Mouse (Mus musculus) kidney, postnatal 25 days (tissue): ENCODE data around the gene 2010003K11Rik.
A peak's percentile ranks its signal among the peaks of the same experiment; 100 is the strongest.

ENCODE experiments used
- DNase-seq, 2 experiments: peaks; one replicate each; pipeline ENCODE4 v3.0.0; 2021; ENCODE audit warnings: mixed read lengths in 2 of 2

The 2010003K11Rik gene

GRCm38 (mm10) chr19:4498062-4498933 is at the start of gene 2010003K11Rik:
2010003K11Rik (minus strand) TSS chr19:4498583.
- DNase-seq = peak in 1 of 2 experiments; percentile 71

DNA sequence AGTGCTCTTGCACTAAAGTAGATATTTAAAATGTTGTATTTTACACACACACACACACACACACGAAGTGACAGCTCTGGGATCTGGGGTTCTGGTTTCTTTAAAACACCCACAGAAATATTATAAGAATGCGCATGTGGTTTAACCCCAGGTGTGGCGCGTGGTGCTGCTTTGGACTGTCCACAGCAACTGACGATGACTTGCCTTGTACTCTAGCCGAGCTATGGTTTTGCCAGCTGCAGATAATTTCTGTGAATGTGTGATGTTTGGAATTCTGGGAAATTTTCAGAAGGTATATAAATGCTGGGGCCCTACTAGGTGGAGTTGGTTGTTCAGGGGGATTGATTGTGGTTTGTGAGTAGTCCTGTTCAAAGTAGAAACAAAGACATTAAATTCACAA is 49.4 kb upstream of the 2010003K11Rik start:
- no peak for DNase-seq

DNA sequence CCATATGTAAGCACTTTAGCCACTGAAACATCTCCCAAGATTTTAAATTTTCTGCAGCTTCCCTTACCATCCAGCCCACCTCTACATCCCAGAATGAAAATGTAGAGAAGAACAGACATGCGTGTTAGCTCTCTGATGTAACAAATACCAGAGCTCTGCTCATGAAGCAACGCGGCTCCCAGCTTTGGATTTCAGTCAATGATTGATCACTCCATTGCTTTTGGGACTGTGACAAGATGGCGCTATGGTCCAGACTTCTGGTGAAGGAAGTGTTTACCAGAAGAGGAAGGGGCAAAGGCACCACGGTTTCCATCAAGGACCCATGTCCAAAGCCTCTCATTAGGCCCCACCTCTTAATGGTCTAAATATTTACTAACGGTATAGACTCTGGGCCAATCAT is 47.5 kb upstream of the 2010003K11Rik start:
- DNase-seq = no peak

DNA sequence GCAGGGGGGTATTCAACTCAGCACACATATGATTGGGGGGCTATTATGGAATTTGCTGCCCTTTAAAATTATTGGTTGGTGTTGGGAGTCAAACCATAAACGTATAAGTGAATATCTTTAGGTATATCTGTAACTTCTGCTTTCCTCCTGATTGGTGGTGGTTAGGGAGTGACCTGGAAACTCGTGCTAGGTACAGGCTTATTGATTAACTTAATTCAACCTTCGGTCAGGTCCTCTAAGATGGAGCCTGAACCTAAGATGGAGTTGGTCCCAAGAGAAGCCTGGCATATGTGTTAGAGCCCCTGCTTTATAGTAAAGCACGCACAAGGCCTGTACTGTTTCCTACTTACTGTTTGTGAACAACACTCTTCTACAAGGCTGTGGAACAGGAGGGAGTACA is 46.7 kb upstream of the 2010003K11Rik start:
- no peak for DNase-seq

DNA sequence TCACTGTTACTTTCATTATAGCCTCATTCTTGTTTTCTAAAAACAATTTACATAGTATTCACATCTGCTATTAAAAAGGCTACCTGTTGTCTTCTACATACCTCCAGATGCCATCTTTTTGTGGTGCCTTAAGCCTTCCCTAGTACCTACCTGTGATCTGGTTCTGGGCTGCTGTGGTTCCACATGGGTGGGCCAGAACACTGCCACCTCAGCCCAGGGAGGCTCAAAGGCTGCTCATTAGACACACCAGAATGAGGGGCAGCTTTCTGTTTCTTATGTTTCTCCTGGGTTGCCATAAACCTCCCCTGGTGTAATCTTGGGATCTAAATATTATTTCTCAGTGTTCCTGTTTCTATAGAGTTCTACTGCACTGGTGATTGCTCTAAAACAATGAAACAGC is 43.7 kb upstream of the 2010003K11Rik start:
- DNase-seq = peak in 1 of 2 experiments; percentile 71

- peak in 1 of 2 experiments; percentile 39 for DNase-seq
Observed at GRCm38 (mm10) chr19:4540992-4541391, 42.6 kb upstream of the 2010003K11Rik start.

GRCm38 (mm10) chr19:4540263-4540662 is 41.9 kb upstream of the 2010003K11Rik start:
- DNase-seq = no peak

DNA sequence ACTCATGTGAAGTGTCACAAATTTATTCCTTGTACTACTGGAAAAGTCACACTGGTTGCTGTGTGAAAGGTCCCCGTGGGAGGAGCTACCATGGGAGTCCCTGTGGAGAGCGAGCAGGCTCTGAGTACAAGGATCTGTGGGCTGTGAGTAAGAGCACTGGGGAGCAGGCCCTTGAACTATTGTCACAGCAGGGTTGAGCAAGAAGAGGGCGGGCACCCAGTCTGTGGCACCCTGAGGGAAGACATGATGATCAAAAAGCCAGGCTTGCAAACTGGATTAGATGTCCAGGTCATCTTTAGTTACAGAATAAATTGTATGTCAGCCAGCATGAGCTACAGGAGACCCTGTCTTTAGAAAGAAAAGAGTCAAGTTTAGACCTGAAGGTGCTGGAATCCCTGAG is 38.2 kb upstream of the 2010003K11Rik start:
- DNase-seq = peak in 1 of 2 experiments; percentile 47

GRCm38 (mm10) chr19:4535922-4536321 is 37.5 kb upstream of the 2010003K11Rik start:
- DNase-seq = no peak

- no peak for DNase-seq
Observed at GRCm38 (mm10) chr19:4534646-4535045, 36.3 kb upstream of the 2010003K11Rik start.

DNA sequence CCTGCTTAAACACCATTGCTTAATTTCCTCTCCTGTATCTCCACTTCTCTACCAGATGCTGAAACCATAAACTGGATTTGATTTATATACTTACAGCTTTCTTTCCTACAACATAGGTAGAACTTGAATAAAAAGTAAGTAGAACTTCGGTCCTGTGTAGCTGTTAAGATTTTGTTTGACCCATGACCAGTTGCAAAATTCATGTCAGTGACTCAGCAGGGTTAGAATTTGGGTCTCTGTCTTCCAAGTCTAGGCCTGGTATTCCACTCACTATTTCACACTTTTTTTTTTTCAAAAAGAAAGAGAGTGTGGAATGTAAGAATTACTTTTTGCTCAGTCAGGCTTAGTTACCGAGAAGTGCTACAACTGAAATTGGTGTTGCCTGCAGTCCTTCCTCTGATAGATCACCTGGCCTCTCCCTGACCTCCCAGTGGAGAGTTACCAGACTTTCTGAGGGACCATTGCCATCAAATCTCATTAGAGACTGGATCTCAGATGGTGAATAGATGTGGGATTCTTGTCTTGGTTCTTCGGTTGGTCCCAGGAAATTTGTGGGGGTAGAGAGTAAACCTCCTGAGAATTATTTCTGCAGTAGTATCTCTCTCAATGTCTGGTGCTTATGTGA is 23.2 kb upstream of the 2010003K11Rik start:
- no peak for DNase-seq

DNA sequence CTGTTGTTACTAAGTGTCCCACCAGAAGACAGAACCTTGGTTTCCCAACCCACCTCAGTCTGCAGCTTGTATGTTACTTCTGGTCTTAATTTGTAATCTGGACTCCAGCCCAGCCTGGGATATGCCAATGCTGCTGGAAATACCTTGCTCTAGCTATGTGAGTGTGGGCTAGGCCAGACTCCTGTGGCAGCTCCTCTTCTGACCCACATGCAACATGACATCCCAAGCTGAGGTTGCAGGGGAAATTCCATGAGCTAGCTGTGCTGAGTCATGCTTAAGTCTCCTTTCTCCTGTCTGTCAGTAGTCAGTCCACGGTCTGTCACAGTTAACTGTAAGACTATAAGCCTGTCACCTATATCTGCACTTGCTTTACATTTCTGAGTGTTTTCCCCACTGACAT is 19.1 kb upstream of the 2010003K11Rik start:
- no peak for DNase-seq

DNA sequence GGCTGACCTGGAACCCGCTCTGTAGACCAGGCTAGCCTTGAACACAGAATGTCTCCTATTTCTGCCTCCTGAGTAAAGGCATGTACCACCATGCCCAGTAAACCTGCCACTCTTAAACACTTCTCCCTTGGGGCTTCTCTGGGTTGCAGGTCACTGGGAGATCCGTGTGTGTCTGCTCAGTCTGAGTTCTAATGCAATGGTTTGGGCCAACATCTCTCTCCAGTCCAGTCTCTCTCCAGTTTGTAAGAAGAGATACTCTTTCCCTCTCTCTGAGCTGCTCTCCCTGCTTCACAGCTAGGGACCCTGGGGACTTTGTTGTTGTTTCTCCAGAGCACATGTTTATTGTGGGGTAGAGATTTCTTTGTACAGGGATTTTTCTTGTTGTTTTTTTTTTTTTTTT is 17.9 kb upstream of the 2010003K11Rik start:
- no peak for DNase-seq

- peak in 1 of 2 experiments; percentile 14 for DNase-seq
Observed at GRCm38 (mm10) chr19:4515746-4516145, 17.4 kb upstream of the 2010003K11Rik start.

DNA sequence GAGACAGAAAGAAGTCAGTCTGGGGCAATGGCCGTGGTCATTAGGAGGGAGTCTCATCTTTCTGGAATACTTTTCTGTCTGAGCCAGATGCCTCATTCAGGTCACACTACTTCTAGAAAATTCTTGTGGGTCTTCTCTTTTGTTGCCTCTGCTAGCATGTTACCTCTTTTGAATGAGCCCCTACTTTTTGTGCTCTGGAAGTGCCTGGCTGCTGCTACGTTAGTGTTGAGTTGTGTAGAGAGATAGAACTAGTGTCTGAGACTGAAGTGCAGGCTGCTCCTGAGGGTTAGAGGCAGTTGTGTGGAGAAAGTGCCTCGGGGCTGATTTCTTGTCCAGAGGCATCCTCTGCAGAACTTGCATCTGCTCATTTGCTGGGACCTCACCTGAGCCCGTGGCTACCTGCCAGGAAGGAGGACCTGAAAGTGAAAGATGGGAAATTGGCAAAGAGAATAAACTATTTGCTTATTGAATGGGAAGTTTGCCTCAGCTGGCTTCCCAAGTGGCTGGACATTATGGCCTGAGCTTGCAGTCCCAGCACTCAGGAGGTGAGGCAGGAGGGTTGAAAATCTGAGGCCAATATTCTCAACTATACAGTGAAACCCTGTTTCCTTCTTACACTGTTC is 15.0 kb upstream of the 2010003K11Rik start:
- DNase-seq = peak in 1 of 2 experiments; percentile 59

DNA sequence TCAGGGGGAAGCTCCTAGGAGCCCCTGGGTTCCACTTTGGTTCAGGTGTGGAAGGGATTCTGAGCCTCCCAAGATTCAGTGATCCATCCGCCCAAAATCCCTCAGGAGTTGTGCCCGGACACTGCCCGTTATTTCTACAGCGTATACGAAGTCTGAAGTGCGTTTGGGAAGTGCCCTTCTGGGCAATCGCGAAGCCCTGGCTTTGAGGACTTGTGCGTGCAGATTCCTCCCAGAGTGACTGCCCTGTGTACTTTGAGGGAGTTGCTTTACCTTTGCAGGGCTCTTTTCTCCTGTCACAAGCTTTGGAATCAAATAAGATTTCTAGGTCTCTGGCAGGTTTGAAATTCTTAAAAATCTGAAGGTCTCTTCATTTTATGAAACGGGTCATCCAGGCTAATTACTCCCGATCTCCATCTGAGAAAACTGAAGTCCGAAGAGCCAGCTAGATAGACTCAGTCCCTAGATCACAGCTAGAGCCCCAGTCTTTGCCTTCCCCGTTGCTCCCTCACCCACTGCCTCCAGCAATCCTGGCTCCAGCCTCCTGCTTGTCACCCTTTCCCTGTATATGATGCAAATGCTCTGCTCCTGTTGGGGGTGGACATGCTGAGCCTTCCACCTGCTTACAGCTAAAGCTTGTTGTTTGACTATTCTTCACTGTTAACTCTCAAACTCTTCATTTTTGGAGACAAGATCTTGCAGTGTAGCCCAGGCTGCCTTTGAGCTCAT is 12.9 kb upstream of the 2010003K11Rik start:
- no peak for DNase-seq

- DNase-seq = peak; percentile 98 to 100
Observed at GRCm38 (mm10) chr19:4509986-4510963, 11.9 kb upstream of the 2010003K11Rik start, which contains the start of gene Pcx. Pcx (plus strand) TSS chr19:4510472.

DNA sequence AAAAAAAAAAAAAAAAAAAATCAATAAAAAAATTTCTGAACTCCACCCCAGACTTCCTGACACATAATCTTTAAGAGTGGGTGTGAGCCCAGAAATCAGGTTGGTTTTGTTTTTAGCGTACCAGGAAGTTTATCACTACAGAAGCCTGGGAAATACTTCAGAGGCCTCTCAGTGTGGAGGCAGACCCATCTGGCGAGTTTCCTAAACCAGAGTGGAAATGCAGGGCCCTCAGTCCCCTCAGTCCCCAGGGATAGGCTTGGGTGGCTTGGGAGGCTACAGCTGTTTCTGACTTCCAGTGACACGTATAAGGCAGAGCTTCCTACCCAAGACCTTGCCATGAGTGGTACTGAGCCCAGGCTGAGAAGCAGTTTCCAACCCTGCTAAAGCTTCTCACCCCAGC is 9.4 kb upstream of the 2010003K11Rik start:
- DNase-seq = no peak

- no peak for DNase-seq
Observed at GRCm38 (mm10) chr19:4504830-4505229, 6.4 kb upstream of the 2010003K11Rik start.

DNA sequence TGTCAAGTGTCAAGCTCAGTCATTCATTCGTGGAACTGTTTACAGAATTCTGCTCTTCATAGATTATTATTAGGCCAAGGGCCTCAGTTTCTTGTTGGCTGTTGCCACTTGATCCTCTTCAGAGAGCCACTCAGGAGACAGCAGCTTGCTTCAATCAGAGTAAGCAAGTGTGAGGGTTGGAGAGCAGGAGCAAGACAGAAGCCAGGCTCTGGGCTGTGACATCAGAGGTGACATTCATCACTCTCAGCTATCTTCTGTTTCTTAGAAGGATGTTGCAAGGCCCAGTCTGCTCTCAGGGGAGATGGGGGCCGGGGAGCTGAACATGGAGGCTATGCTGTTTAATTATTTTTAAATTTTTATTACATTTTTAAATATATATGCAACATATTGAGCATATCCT is 4.3 kb upstream of the 2010003K11Rik start:
- no peak for DNase-seq

GRCm38 (mm10) chr19:4497263-4497973 is 965 bp downstream of the 2010003K11Rik start:
- peak; percentile 83 to 84 for DNase-seq
